Mouse (Mus musculus): ENCODE results near the gene Pdcd2. TPM values are rescaled to one million over a fixed set of nuclear protein-coding genes. Genes with fewer than 3 reads are reported as not detected.

Pdcd2 gene
- total RNA-seq, 2 experiments from 2014 or later, result 16.6 to 20.5 TPM

GRCm38 (mm10) chr17:15499656-15500394 lies 27.3 kb downstream of the Pdcd2 start, which contains the start of the genes Psmb1 and Tbp:
Gene Psmb1 (minus strand): TSS chr17:15499751.
Gene Tbp (plus strand): TSS chr17:15499888.
- peak; percentile 98 for DNase-seq

DNA sequence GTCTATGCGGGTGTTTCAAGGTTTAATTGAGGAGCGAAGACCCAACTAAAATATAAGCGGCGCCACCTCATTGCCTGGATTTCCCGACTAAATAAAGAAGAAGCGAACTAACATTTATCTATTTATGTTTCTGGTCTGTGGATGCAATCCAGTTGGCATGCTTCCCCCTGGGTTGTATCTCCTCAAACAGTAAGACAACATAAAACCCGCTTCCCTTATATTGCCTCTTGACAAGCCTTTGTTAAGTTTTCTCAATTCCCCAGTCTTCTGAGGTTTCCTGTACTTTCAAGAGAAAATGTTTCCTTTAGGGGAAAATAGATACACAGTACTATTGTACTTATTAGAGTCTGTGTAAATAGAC lies 28.4 kb downstream of the Pdcd2 start:
- no peak for DNase-seq

- DNase-seq, result peak; percentile 95 to 96
These were observed 29.0 kb downstream of the Pdcd2 start for GRCm38 (mm10) chr17:15497882-15498752.

DNA sequence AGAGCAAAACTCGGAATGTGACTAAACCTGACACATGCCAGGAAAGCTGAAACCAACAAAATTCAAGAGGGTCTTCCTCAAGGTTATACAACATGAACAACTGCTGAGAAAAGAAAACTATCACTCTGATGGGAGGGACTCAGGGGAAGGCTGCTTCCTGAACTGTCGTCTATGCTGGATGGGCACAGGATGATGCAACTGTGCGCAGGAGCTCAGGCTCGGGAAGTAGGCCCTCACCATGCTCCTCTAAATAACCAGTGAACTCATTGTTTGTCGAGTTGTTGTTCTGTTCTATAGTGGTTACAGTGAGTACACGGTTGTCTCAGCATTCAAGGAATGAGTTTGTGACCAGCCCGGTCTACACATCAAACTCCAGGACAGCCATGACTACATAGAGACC lies 36.6 kb downstream of the Pdcd2 start:
- no peak for DNase-seq

- DNase-seq, result no peak
These were observed 54.4 kb downstream of the Pdcd2 start for GRCm38 (mm10) chr17:15472671-15473070.

Other genes with a start within 250 kb of the Pdcd2 start
- 1 to 10 TPM; 4.6 to 5.6 TPM for gene Dll1, start 150.4 kb downstream of the Pdcd2 start, total RNA-seq (2021)
- gene Fam120b, start 131.1 kb downstream of the Pdcd2 start, total RNA-seq (2021), result 10 to 100 TPM; 11.9 to 12.8 TPM
- gene Psmb1, start 27.6 kb downstream of the Pdcd2 start, total RNA-seq (2021), result 100 to 1,000 TPM; 128 to 135 TPM
- 10 to 100 TPM; 10.2 to 11.2 TPM for gene Tbp, start 27.4 kb downstream of the Pdcd2 start, total RNA-seq (2021)
- 1 to 10 TPM; 1.6 to 1.9 TPM for gene Prdm9, start 37.1 kb upstream of the Pdcd2 start, total RNA-seq (2021)
- gene Chd1, start 177.7 kb upstream of the Pdcd2 start, total RNA-seq (2021), result 10 to 100 TPM; 19.5 to 20.0 TPM